Comparison of ENCODE assay signal across 9 mouse cellular contexts in genomic region chr1:37218386-37218785, GRCm38 (mm10). TPM values are rescaled to one million over a fixed set of nuclear protein-coding genes. Genes with fewer than 3 reads are reported as not detected.
DNase-seq lines count a peak whose midpoint lies in the region; ATAC-seq and TF ChIP-seq lines count a peak whose summit lies in the region.
"Had no signal": no experiment of that assay in that cellular context is flagged by ENCODE, and none has a peak within 500 bp of the region (broad histone marks: within the 10 kb centered on the region; RNA-seq: fewer than 3 reads in every experiment).

No protein-coding gene starts in this region.

- no peak overlapping the region for H3K9ac ChIP-seq in intestine, embryonic 14.5 days (ENCODE audit: low read length)
- H3K9ac ChIP-seq in intestine, embryonic 16.5 days (ENCODE audit: low read depth, low read length), result no peak overlapping the region
- no peak overlapping the region for H3K9ac ChIP-seq in forebrain, postnatal 0 days
- H3K9ac ChIP-seq in kidney, postnatal 0 days (ENCODE audit: low read depth, low read length), result no peak overlapping the region

- H3K27me3 ChIP-seq in intestine, embryonic 14.5 days (replicated peaks; ENCODE audit: control insufficient read depth, insufficient read depth, low read length), result no peaks in the 10 kb centered on the region
- H3K27me3 ChIP-seq in intestine, embryonic 16.5 days (replicated peaks; ENCODE audit: control insufficient read depth, insufficient read depth, low read length), result no peaks in the 10 kb centered on the region
- peaks cover 6% of the 10 kb centered on the region; the same call in 1 of the 2 replicates for H3K27me3 ChIP-seq in forebrain, postnatal 0 days (ENCODE audit: insufficient read depth, low read length)
- no peaks in the 10 kb centered on the region for H3K27me3 ChIP-seq in kidney, postnatal 0 days (ENCODE audit: insufficient read depth, low read length)

- no peaks in the 10 kb centered on the region for H3K36me3 ChIP-seq in intestine, embryonic 14.5 days (ENCODE audit: control insufficient read depth, insufficient read depth, low read length)
- no peaks in the 10 kb centered on the region for H3K36me3 ChIP-seq in intestine, embryonic 16.5 days (ENCODE audit: control insufficient read depth, insufficient read depth, low read length)
- no peaks in the 10 kb centered on the region for H3K36me3 ChIP-seq in forebrain, postnatal 0 days (ENCODE audit: insufficient read depth)
- no peaks in the 10 kb centered on the region for H3K36me3 ChIP-seq in kidney, postnatal 0 days (ENCODE audit: insufficient read depth, low read length)

- peaks cover 14% of the 10 kb centered on the region; the same call in 1 of the 2 replicates for H3K4me1 ChIP-seq in intestine, embryonic 14.5 days (replicated peaks; ENCODE audit: control insufficient read depth, insufficient read depth, low read length)
- H3K4me1 ChIP-seq in intestine, embryonic 16.5 days (ENCODE audit: control insufficient read depth, insufficient read depth, low read length), result no peaks in the 10 kb centered on the region
- peaks cover 16% of the 10 kb centered on the region for H3K4me1 ChIP-seq in forebrain, postnatal 0 days (ENCODE audit: insufficient read depth)
- H3K4me1 ChIP-seq in kidney, postnatal 0 days (replicated peaks; ENCODE audit: insufficient read depth, low read length), result no peaks in the 10 kb centered on the region

- 7% methylated on average over 14 of the region's 14 CpGs for WGBS in intestine, embryonic 14.5 days
- WGBS in intestine, embryonic 16.5 days, result 6% methylated on average over 14 of the region's 14 CpGs
- WGBS in forebrain, postnatal 0 days, result 4% methylated on average over 14 of the region's 14 CpGs
- WGBS in kidney, postnatal 0 days, result 2% methylated on average over 13 of the region's 14 CpGs

- DNase-seq in intestine, embryonic 14.5 days (ENCODE audit: low spot score), result peak; percentile 87
- DNase-seq in NIH3T3 (ENCODE audit: low read depth), result peak; percentile 66
- peak; percentile 11 for DNase-seq in forebrain, postnatal 0 days
- peak; percentile 76 for DNase-seq in kidney, postnatal 0 days (ENCODE audit: low spot score)
- peak; percentile 25 for DNase-seq in urinary bladder, adult 2 months (ENCODE audit: low spot score)
- no peak for DNase-seq in left cerebral cortex, adult 18-20 months (ENCODE audit: low spot score in 2 of 2)

- no peak overlapping the region for H3K4me2 ChIP-seq in intestine, embryonic 14.5 days (ENCODE audit: low read length)
- H3K4me2 ChIP-seq in intestine, embryonic 16.5 days (ENCODE audit: low read depth, low read length), result no peak overlapping the region
- H3K4me2 ChIP-seq in forebrain, postnatal 0 days (ENCODE audit: low read depth), result no peak overlapping the region
- no peak overlapping the region for H3K4me2 ChIP-seq in kidney, postnatal 0 days (ENCODE audit: low read length)

- H3K27ac ChIP-seq in intestine, embryonic 14.5 days (ENCODE audit: low read depth), result no peak overlapping the region
- H3K27ac ChIP-seq in intestine, embryonic 16.5 days (ENCODE audit: low read length), result no peak overlapping the region
- H3K27ac ChIP-seq in forebrain, postnatal 0 days (ENCODE audit: low read depth, low read length), result no peak overlapping the region
- H3K27ac ChIP-seq in kidney, postnatal 0 days, result no peak overlapping the region

- 0 out of 2 replicates have a peak, but pooled peaks have one; percentile 1 for TF ChIP-seq CTCF in forebrain, postnatal 0 days (IDR thresholded peaks at IDR 0.05; ENCODE audit: low read depth)
- no peak for TF ChIP-seq CTCF in kidney, postnatal 0 days (IDR thresholded peaks at IDR 0.05; ENCODE audit: low read depth)

- ATAC-seq in intestine, embryonic 14.5 days (replicated peaks; ENCODE audit: low FRiP score, low TSS enrichment, low read depth), result 0 out of 2 replicates have a peak, but pooled peaks have one; percentile 17
- no peak for ATAC-seq in intestine, embryonic 16.5 days
- ATAC-seq in forebrain, postnatal 0 days, result no peak
- ATAC-seq in kidney, postnatal 0 days (replicated peaks; ENCODE audit: low FRiP score, low read depth), result 0 out of 2 replicates have a peak, but pooled peaks have one; percentile 43
- peak; percentile 61; the same call in 1 of the 2 replicates for ATAC-seq in megakaryocyte-erythroid progenitor cell, adult 5-6 weeks (replicated peaks; ENCODE audit: low FRiP score, low TSS enrichment, poor library complexity, severe bottlenecking)

- H3K9me3 ChIP-seq in intestine, embryonic 14.5 days (ENCODE audit: control insufficient read depth, low read length), result no peaks in the 10 kb centered on the region
- no peaks in the 10 kb centered on the region for H3K9me3 ChIP-seq in intestine, embryonic 16.5 days (ENCODE audit: control insufficient read depth, low read length)
- H3K9me3 ChIP-seq in forebrain, postnatal 0 days (ENCODE audit: low read length), result no peaks in the 10 kb centered on the region
- H3K9me3 ChIP-seq in kidney, postnatal 0 days (replicated peaks; ENCODE audit: low read length), result no peaks in the 10 kb centered on the region

- H3K4me3 ChIP-seq in intestine, embryonic 14.5 days (ENCODE audit: low read depth, low read length), result no peak overlapping the region
- H3K4me3 ChIP-seq in intestine, embryonic 16.5 days (ENCODE audit: low read length), result no peak overlapping the region
- no peak overlapping the region for H3K4me3 ChIP-seq in forebrain, postnatal 0 days (ENCODE audit: low read depth, low read length)
- no peak overlapping the region for H3K4me3 ChIP-seq in kidney, postnatal 0 days (replicated peaks; ENCODE audit: low read depth, low read length)

RNA-seq across cellular contexts. Expression of gene Cnga3, which starts 4.2 kb away (rescaled TPM):
- 0.09 and 0.26 TPM in 2 replicates for polyA plus RNA-seq in intestine, embryonic 14.5 days (2014; fragmentation: Nextera tagmentation; extraction: Ambion mirVana)
- 0.12 and 0.21 TPM in 2 replicates for polyA plus RNA-seq in intestine, embryonic 16.5 days (2015; fragmentation: Nextera tagmentation; extraction: Ambion mirVana)
- 0.15 and 1.8 TPM in 2 replicates for total RNA-seq in forebrain, postnatal 0 days (2014; rRNA removed)
- polyA plus RNA-seq in forebrain, postnatal 0 days (2015; fragmentation: Nextera tagmentation; extraction: Ambion mirVana), result 0.18 and 0.52 TPM in 2 replicates
- not detected in 2 replicates for polyA plus RNA-seq in kidney, postnatal 0 days (2015; fragmentation: Nextera tagmentation; extraction: Ambion mirVana)
- total RNA-seq in megakaryocyte-erythroid progenitor cell, adult 5-6 weeks (2014; fragmentation: Nextera tagmentation), result not detected in 2 replicates
- not detected in 2 replicates for total RNA-seq in megakaryocyte-erythroid progenitor cell, adult 5-6 weeks (2017)
- not detected in 2 replicates for polyA plus RNA-seq in urinary bladder, adult 2 months (2012; rRNA removed)
- under 1 TPM in 1 of 2 experiments, not detected in 1; 0.12 TPM for total RNA-seq in left cerebral cortex, adult 18-20 months (2021)
- polyA plus RNA-seq: heart, embryonic 16.5 days had no signal

Comparison
In these comparisons a context has a peak if more than half of its experiments do, and no peak if none do; other contexts are left out.
1. ATAC-seq: peak in intestine, embryonic 14.5 days (single experiment), kidney, postnatal 0 days (single experiment) and megakaryocyte-erythroid progenitor cell, adult 5-6 weeks (single experiment); none in intestine, embryonic 16.5 days (single experiment) and forebrain, postnatal 0 days (single experiment).
2. DNase-seq: peak in intestine, embryonic 14.5 days (single experiment), NIH3T3 (single experiment), forebrain, postnatal 0 days (single experiment), kidney, postnatal 0 days (single experiment) and urinary bladder, adult 2 months (single experiment); none in left cerebral cortex, adult 18-20 months (0 of 2).